ENCODE assay signal across 15 mouse cellular contexts in genomic region chr17:71988736-71989569, GRCm38 (mm10).
DNase-seq lines count a peak whose midpoint lies in the region; ATAC-seq lines count a peak whose summit lies in the region.
"Had no signal": no experiment of that assay in that cellular context is flagged by ENCODE, and none has a peak within 500 bp of the region (broad histone marks: within the 10 kb centered on the region; RNA-seq: fewer than 3 reads in every experiment).

No protein-coding gene starts in this region.

- ATAC-seq in hindbrain, embryonic 11.5 days (ENCODE audit: low FRiP score), result no peak
- no peak for ATAC-seq in hindbrain, embryonic 13.5 days (ENCODE audit: low FRiP score)
- ATAC-seq: activated CD4-positive, CD25-positive, alpha-beta regulatory T cell, adult 4 months; forebrain, embryonic 14.5 days; lung, postnatal 0 days had no signal

- no peaks in the 10 kb centered on the region for H3K9me3 ChIP-seq in hindbrain, embryonic 11.5 days (ENCODE audit: control insufficient read depth, low read length)
- no peaks in the 10 kb centered on the region for H3K9me3 ChIP-seq in hindbrain, embryonic 13.5 days
- H3K9me3 ChIP-seq: limb, embryonic 12.5 days had no signal

- H3K27ac ChIP-seq in hindbrain, embryonic 11.5 days (ENCODE audit: low read depth, low read length), result no peak overlapping the region
- H3K27ac ChIP-seq in hindbrain, embryonic 13.5 days, result no peak overlapping the region
- H3K27ac ChIP-seq: limb, embryonic 12.5 days; liver, embryonic 14.5 days had no signal

- H3K27me3 ChIP-seq in hindbrain, embryonic 11.5 days (ENCODE audit: control insufficient read depth, insufficient read depth, low read length), result no peaks in the 10 kb centered on the region
- no peaks in the 10 kb centered on the region for H3K27me3 ChIP-seq in hindbrain, embryonic 13.5 days
- H3K27me3 ChIP-seq: limb, embryonic 12.5 days had no signal

- H3K4me1 ChIP-seq in hindbrain, embryonic 11.5 days (replicated peaks; ENCODE audit: control insufficient read depth, insufficient read depth, low read length), result peaks cover 7% of the 10 kb centered on the region; the same call in 1 of the 2 replicates
- H3K4me1 ChIP-seq in hindbrain, embryonic 13.5 days (replicated peaks), result peaks cover 19% of the 10 kb centered on the region

- peak; percentile 55 for DNase-seq in embryo, embryonic 10 days (ENCODE audit: low spot score)
- DNase-seq in embryo, embryonic 9.5 days (ENCODE audit: extremely low spot score), result no peak
- peak; percentile 13 for DNase-seq in hindbrain, embryonic 11.5 days (ENCODE audit: low spot score)
- peak; percentile 51 for DNase-seq in embryo, embryonic 10.5 days (ENCODE audit: low spot score)
- DNase-seq in heart, postnatal 10 days, result peak; percentile 68 to 70
- DNase-seq in urinary bladder, postnatal 4 days (ENCODE audit: low spot score in 2 of 2), result no peak
- DNase-seq in layer of hippocampus, adult 9-11 months, result no peak
- DNase-seq: kidney, adult 8-10 months; right cerebral cortex, postnatal 4 days had no signal

- intact Hi-C loops in heart, postnatal 10 days (cut with DNase I), result no loop called here

- WGBS in hindbrain, embryonic 11.5 days, result 56% methylated on average over 9 of the region's 9 CpGs
- WGBS in hindbrain, embryonic 13.5 days, result 50% methylated on average over 9 of the region's 9 CpGs

- H3K4me2 ChIP-seq in hindbrain, embryonic 11.5 days (replicated peaks; ENCODE audit: low read depth, low read length), result no peak overlapping the region
- no peak overlapping the region for H3K4me2 ChIP-seq in hindbrain, embryonic 13.5 days
- H3K4me2 ChIP-seq: limb, embryonic 12.5 days had no signal

- H3K4me3 ChIP-seq in hindbrain, embryonic 11.5 days (ENCODE audit: low read depth, low read length), result no peak overlapping the region
- no peak overlapping the region for H3K4me3 ChIP-seq in hindbrain, embryonic 13.5 days
- H3K4me3 ChIP-seq: limb, embryonic 12.5 days had no signal

- H3K9ac ChIP-seq in hindbrain, embryonic 11.5 days (ENCODE audit: low read depth, low read length), result no peak overlapping the region
- H3K9ac ChIP-seq in hindbrain, embryonic 13.5 days, result no peak overlapping the region
- H3K9ac ChIP-seq: limb, embryonic 12.5 days; liver, embryonic 14.5 days had no signal

- no peaks in the 10 kb centered on the region for H3K36me3 ChIP-seq in hindbrain, embryonic 11.5 days (ENCODE audit: control insufficient read depth, insufficient read depth, low read length)
- H3K36me3 ChIP-seq in hindbrain, embryonic 13.5 days, result no peaks in the 10 kb centered on the region
- H3K36me3 ChIP-seq: limb, embryonic 12.5 days had no signal

Comparison
In these comparisons a context has a peak if more than half of its experiments do, and no peak if none do; other contexts are left out.
1. DNase-seq: peak in embryo, embryonic 10 days (single experiment), hindbrain, embryonic 11.5 days (single experiment), embryo, embryonic 10.5 days (single experiment) and heart, postnatal 10 days (2 of 2); none in embryo, embryonic 9.5 days (single experiment), urinary bladder, postnatal 4 days (0 of 2) and layer of hippocampus, adult 9-11 months (single experiment).